Mouse (Mus musculus): ENCODE data around the gene Alkbh7. TPM values are rescaled to one million over a fixed set of nuclear protein-coding genes. Genes with fewer than 3 reads are reported as not detected.

Alkbh7 gene
- polyA plus RNA-seq, 1 experiment: 30.2 TPM

GRCm38 (mm10) chr17:56988441-56988840, 8.7 kb upstream of the Alkbh7 start:
- TF ChIP-seq CTCF (IDR thresholded peaks at IDR 0.05; ENCODE audit: control insufficient read depth, insufficient read depth, insufficient replicate concordance, low read depth, low read length) (no peak), POLR2A (IDR thresholded peaks at IDR 0.05; ENCODE audit: control insufficient read depth, low read depth, low read length) (no peak)

GRCm38 (mm10) chr17:56988921-56989430, 8.2 kb upstream of the Alkbh7 start:
- Histone ChIP-seq H3K4me3 (ENCODE audit: control insufficient read depth, low read depth, low read length) (no peak overlapping the region), H3K36me3 (ENCODE audit: control insufficient read depth, insufficient read depth, low read length) (no peaks in the 10 kb centered on the region), H3K27me3 (ENCODE audit: control insufficient read depth, insufficient read depth, low read length) (no peaks in the 10 kb centered on the region), H3K27ac (ENCODE audit: control insufficient read depth, insufficient read depth, low read depth, low read length) (no peak overlapping the region), H3K4me1 (ENCODE audit: control insufficient read depth, insufficient read depth, low read length) (peaks cover 5% of the 10 kb centered on the region)
- TF ChIP-seq POLR2A (IDR thresholded peaks at IDR 0.05; ENCODE audit: control insufficient read depth, low read depth, low read length) (no peak), CTCF (IDR thresholded peaks at IDR 0.05; ENCODE audit: control insufficient read depth, insufficient read depth, insufficient replicate concordance, low read depth, low read length) (no peak)

More at GRCm38 (mm10) chr17:56988441-56988840, 8.7 kb upstream of the Alkbh7 start:
- H3K4me3 ChIP-seq (ENCODE audit: control insufficient read depth, low read depth, low read length): no peak overlapping the region
- peaks cover 5% of the 10 kb centered on the region for H3K4me1 ChIP-seq (ENCODE audit: control insufficient read depth, insufficient read depth, low read length)
- H3K27ac ChIP-seq (ENCODE audit: control insufficient read depth, insufficient read depth, low read depth, low read length): no peak overlapping the region
- no peaks in the 10 kb centered on the region for H3K36me3 ChIP-seq (ENCODE audit: control insufficient read depth, insufficient read depth, low read length)
- H3K27me3 ChIP-seq (ENCODE audit: control insufficient read depth, insufficient read depth, low read length): no peaks in the 10 kb centered on the region

- Histone ChIP-seq H3K36me3 (ENCODE audit: control insufficient read depth, insufficient read depth, low read length) (no peaks in the 10 kb centered on the region), H3K4me1 (ENCODE audit: control insufficient read depth, insufficient read depth, low read length) (peaks cover 5% of the 10 kb centered on the region), H3K4me3 (ENCODE audit: control insufficient read depth, low read depth, low read length) (peak overlapping the region; percentile 95), H3K27me3 (ENCODE audit: control insufficient read depth, insufficient read depth, low read length) (no peaks in the 10 kb centered on the region), H3K27ac (ENCODE audit: control insufficient read depth, insufficient read depth, low read depth, low read length) (peak overlapping the region; percentile 75)
- TF ChIP-seq CTCF (IDR thresholded peaks at IDR 0.05; ENCODE audit: control insufficient read depth, insufficient read depth, insufficient replicate concordance, low read depth, low read length): no peak
- TF ChIP-seq POLR2A (IDR thresholded peaks at IDR 0.05; ENCODE audit: control insufficient read depth, low read depth, low read length): no peak
These were observed 7.5 kb upstream of the Alkbh7 start for GRCm38 (mm10) chr17:56989467-56990114.

GRCm38 (mm10) chr17:56990115-56990746, 6.9 kb upstream of the Alkbh7 start, which contains the start of gene Clpp:
Gene Clpp (plus strand): TSS chr17:56990305.
- Histone ChIP-seq H3K4me3 (ENCODE audit: control insufficient read depth, low read depth, low read length) (peak within 1 kb of the TSS; percentile 95), H3K36me3 (ENCODE audit: control insufficient read depth, insufficient read depth, low read length) (no peaks in the 10 kb centered on the region), H3K27ac (ENCODE audit: control insufficient read depth, insufficient read depth, low read depth, low read length) (peak within 1 kb of the TSS; percentile 75), H3K4me1 (ENCODE audit: control insufficient read depth, insufficient read depth, low read length) (peaks cover 5% of the 10 kb centered on the region), H3K27me3 (ENCODE audit: control insufficient read depth, insufficient read depth, low read length) (no peaks in the 10 kb centered on the region)
- no peak for TF ChIP-seq CTCF (IDR thresholded peaks at IDR 0.05; ENCODE audit: control insufficient read depth, insufficient read depth, insufficient replicate concordance, low read depth, low read length)
- TF ChIP-seq POLR2A (IDR thresholded peaks at IDR 0.05; ENCODE audit: control insufficient read depth, low read depth, low read length): peak; percentile 84

- no peak overlapping the region for H3K27ac ChIP-seq (ENCODE audit: control insufficient read depth, insufficient read depth, low read depth, low read length)
- TF ChIP-seq CTCF (IDR thresholded peaks at IDR 0.05; ENCODE audit: control insufficient read depth, insufficient read depth, insufficient replicate concordance, low read depth, low read length): no peak
- no peak for TF ChIP-seq POLR2A (IDR thresholded peaks at IDR 0.05; ENCODE audit: control insufficient read depth, low read depth, low read length)
- no peaks in the 10 kb centered on the region for H3K27me3 ChIP-seq (ENCODE audit: control insufficient read depth, insufficient read depth, low read length)
- H3K36me3 ChIP-seq (ENCODE audit: control insufficient read depth, insufficient read depth, low read length): no peaks in the 10 kb centered on the region
- no peak overlapping the region for H3K4me3 ChIP-seq (ENCODE audit: control insufficient read depth, low read depth, low read length)
- H3K4me1 ChIP-seq (ENCODE audit: control insufficient read depth, insufficient read depth, low read length): peaks cover 5% of the 10 kb centered on the region
These were observed 6.2 kb upstream of the Alkbh7 start for GRCm38 (mm10) chr17:56990966-56991365.

GRCm38 (mm10) chr17:56995046-56995445, 2.1 kb upstream of the Alkbh7 start:
- peaks cover 11% of the 10 kb centered on the region for H3K4me1 ChIP-seq (ENCODE audit: control insufficient read depth, insufficient read depth, low read length)
- no peaks in the 10 kb centered on the region for H3K27me3 ChIP-seq (ENCODE audit: control insufficient read depth, insufficient read depth, low read length)
- no peak for TF ChIP-seq CTCF (IDR thresholded peaks at IDR 0.05; ENCODE audit: control insufficient read depth, insufficient read depth, insufficient replicate concordance, low read depth, low read length)
- TF ChIP-seq POLR2A (IDR thresholded peaks at IDR 0.05; ENCODE audit: control insufficient read depth, low read depth, low read length): no peak
- no peak overlapping the region for H3K27ac ChIP-seq (ENCODE audit: control insufficient read depth, insufficient read depth, low read depth, low read length)
- H3K4me3 ChIP-seq (ENCODE audit: control insufficient read depth, low read depth, low read length): no peak overlapping the region
- H3K36me3 ChIP-seq (ENCODE audit: control insufficient read depth, insufficient read depth, low read length): no peaks in the 10 kb centered on the region

GRCm38 (mm10) chr17:56996506-56996905, 633 bp upstream of the Alkbh7 start:
- no peak overlapping the region for H3K4me3 ChIP-seq (ENCODE audit: control insufficient read depth, low read depth, low read length)
- TF ChIP-seq POLR2A (IDR thresholded peaks at IDR 0.05; ENCODE audit: control insufficient read depth, low read depth, low read length) (no peak), CTCF (IDR thresholded peaks at IDR 0.05; ENCODE audit: control insufficient read depth, insufficient read depth, insufficient replicate concordance, low read depth, low read length) (no peak)
- H3K27me3 ChIP-seq (ENCODE audit: control insufficient read depth, insufficient read depth, low read length): no peaks in the 10 kb centered on the region
- peaks cover 8% of the 10 kb centered on the region for H3K4me1 ChIP-seq (ENCODE audit: control insufficient read depth, insufficient read depth, low read length)
- no peaks in the 10 kb centered on the region for H3K36me3 ChIP-seq (ENCODE audit: control insufficient read depth, insufficient read depth, low read length)
- no peak overlapping the region for H3K27ac ChIP-seq (ENCODE audit: control insufficient read depth, insufficient read depth, low read depth, low read length)

All from testis, adult 2 months (tissue).